Mouse (Mus musculus) monocyte, adult 2 months (primary cell): ENCODE data around the gene Pum2.
"Not testable (repeated sequence)": the region's sequence is repeated elsewhere in the genome, so short reads cannot be mapped to it uniquely, and the experiment has no call there.

ENCODE experiments used
- DNase-seq, 2 experiments: peaks; one replicate each; pipeline ENCODE4 v3.0.0; 2022; ENCODE audit warnings: low spot score in 2 of 2, low read depth in 1 of 2

Gene Pum2

GRCm38 (mm10) chr12:8673974-8674306, at the start of gene Pum2:
TSS of gene Pum2 (plus strand) at chr12:8674134.
- peak; percentile 66 to 81 for DNase-seq

GRCm38 (mm10) chr12:8629537-8629936, 44.4 kb upstream of the Pum2 start:
- DNase-seq, result no peak

GRCm38 (mm10) chr12:8631691-8632090, 42.2 kb upstream of the Pum2 start:
- no peak for DNase-seq

GRCm38 (mm10) chr12:8632737-8633365, 41.1 kb upstream of the Pum2 start:
- no peak for DNase-seq

- no peak for DNase-seq
These were observed 39.6 kb upstream of the Pum2 start for GRCm38 (mm10) chr12:8634306-8634705.

- no peak for DNase-seq
These were observed 38.4 kb upstream of the Pum2 start for GRCm38 (mm10) chr12:8635546-8635945.

GRCm38 (mm10) chr12:8636945-8637344, 37.0 kb upstream of the Pum2 start:
- DNase-seq, result peak; percentile 44 to 51

- DNase-seq, result peak; percentile 57 to 84
These were observed 35.4 kb upstream of the Pum2 start for GRCm38 (mm10) chr12:8638411-8639087.

- not testable (repeated sequence) for DNase-seq
These were observed 33.7 kb upstream of the Pum2 start for GRCm38 (mm10) chr12:8640186-8640585.

GRCm38 (mm10) chr12:8640711-8641424, 33.1 kb upstream of the Pum2 start:
- peak; percentile 83 to 96 for DNase-seq

- no peak for DNase-seq
These were observed 32.6 kb upstream of the Pum2 start for GRCm38 (mm10) chr12:8641425-8641735.

- not testable (repeated sequence) for DNase-seq
These were observed 25.7 kb upstream of the Pum2 start for GRCm38 (mm10) chr12:8648211-8648610.

- DNase-seq, result not testable (repeated sequence)
These were observed 23.9 kb upstream of the Pum2 start for GRCm38 (mm10) chr12:8650027-8650426.

GRCm38 (mm10) chr12:8656596-8656995, 17.3 kb upstream of the Pum2 start:
- DNase-seq, result no peak

GRCm38 (mm10) chr12:8657116-8657515, 16.8 kb upstream of the Pum2 start:
- DNase-seq, result no peak

- no peak for DNase-seq
These were observed 16.1 kb upstream of the Pum2 start for GRCm38 (mm10) chr12:8657629-8658366.

- DNase-seq, result peak in 1 of 2 experiments; percentile 26
These were observed 14.3 kb upstream of the Pum2 start for GRCm38 (mm10) chr12:8659406-8660279.

- DNase-seq, result no peak
These were observed 12.2 kb upstream of the Pum2 start for GRCm38 (mm10) chr12:8661747-8662146.

GRCm38 (mm10) chr12:8662175-8662574, 11.8 kb upstream of the Pum2 start:
- no peak for DNase-seq

- no peak for DNase-seq
These were observed 11.2 kb upstream of the Pum2 start for GRCm38 (mm10) chr12:8662721-8663120.
